Mouse (Mus musculus): ENCODE measurements around the gene Thg1l.

- TF ChIP-seq CTCF (IDR thresholded peaks at IDR 0.05; ENCODE audit: extremely low read depth, insufficient read depth, insufficient read length, insufficient replicate concordance) (no peak), POLR2A (IDR thresholded peaks at IDR 0.05; ENCODE audit: low read depth, low read length) (no peak)
These were observed 39.1 kb downstream of the Thg1l start for GRCm38 (mm10) chr11:45916196-45916595.

All from spleen, adult 2 months (tissue).